Mouse (Mus musculus) liver, embryonic 12.5 days (tissue): Measurements from ENCODE around the gene Rgs16. TPM values are rescaled to one million over a fixed set of nuclear protein-coding genes. Genes with fewer than 3 reads are reported as not detected.

Experiments
- ATAC-seq: fragments of 200-750 bp; cut with Nextera tagmentation; 2 replicates; pipeline ENCODE4 v1.8.0; 2017; ENCODE audit warnings: moderate number of reproducible peaks, mild to moderate bottlenecking, moderate library complexity
- H3K27ac ChIP-seq: fragments of 300-500 bp; sonication (generic); 2 replicates; pipeline ENCODE4 v1.5.1; 2016; ENCODE audit warnings: mild to moderate bottlenecking
- H3K27me3 ChIP-seq: fragments of 300-500 bp; sonication (generic); replicated peaks from 2 replicates; pipeline ENCODE4 v1.6.1; 2016; ENCODE audit warnings: mild to moderate bottlenecking, moderate library complexity
- H3K36me3 ChIP-seq: fragments of 300-500 bp; sonication (generic); 2 replicates; pipeline ENCODE4 v1.6.1; 2016; ENCODE audit warnings: mild to moderate bottlenecking, moderate library complexity
- H3K4me1 ChIP-seq: fragments of 300-500 bp; sonication (generic); 2 replicates; pipeline ENCODE4 v1.6.1; 2016
- H3K4me2 ChIP-seq: fragments of 300-500 bp; sonication (generic); 2 replicates; pipeline ENCODE4 v1.6.1; 2016; ENCODE audit warnings: mild to moderate bottlenecking, moderate library complexity
- H3K4me3 ChIP-seq: fragments of 300-500 bp; sonication (generic); 2 replicates; pipeline ENCODE4 v1.5.1; 2016; ENCODE audit warnings: mild to moderate bottlenecking, moderate library complexity
- H3K9ac ChIP-seq: fragments of 300-500 bp; sonication (generic); 2 replicates; pipeline ENCODE4 v1.6.1; 2016; ENCODE audit warnings: mild to moderate bottlenecking, moderate library complexity
- H3K9me3 ChIP-seq: fragments of 300-500 bp; sonication (generic); replicated peaks from 2 replicates; pipeline ENCODE4 v1.6.1; 2016; ENCODE audit warnings: mild to moderate bottlenecking, moderate library complexity
- WGBS: fragments of 180-500 bp; shearing (Covaris S2); methylation state at CpG from one replicate; pipeline ENCODE4 v1.1.7; 2016; ENCODE audit not compliant: insufficient replicate concordance; 5-methylcytosine and 5-hydroxymethylcytosine counted together
- polyA plus RNA-seq: library from polyadenylated mRNA; unstranded; fragments of >200 nt; fragmentation: Nextera tagmentation; extraction: Ambion mirVana; gene quantifications from 2 replicates; pipeline ENCODE4 v1.2.1, GENCODE M21; 2016

Gene Rgs16
- polyA plus RNA-seq: 0.57 and 0.81 TPM in 2 replicates

DNA sequence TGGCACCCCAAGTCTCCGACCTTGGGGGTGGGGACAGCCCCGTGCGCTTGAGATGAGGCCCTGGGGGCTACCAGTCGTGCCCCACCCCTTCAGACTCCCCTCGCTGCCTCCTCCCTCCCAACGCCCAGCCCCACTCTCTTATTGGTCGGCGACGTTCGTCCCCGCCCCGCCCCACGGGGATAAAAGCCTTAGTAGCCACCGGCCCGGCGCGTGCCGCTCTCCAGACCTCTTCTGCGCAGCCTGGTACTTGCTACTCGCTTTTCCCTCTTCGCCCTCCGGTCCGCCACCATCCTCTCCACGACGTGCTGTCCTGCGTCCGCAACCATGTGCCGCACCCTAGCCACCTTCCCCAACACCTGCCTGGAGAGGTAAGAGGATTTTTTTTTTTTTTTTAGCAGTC lies at the start of gene Rgs16:
Rgs16 (plus strand) TSS at position 205 of the 400 bp plus-strand sequence.
- Histone ChIP-seq H3K4me1 (0 out of 2 replicates have a peak, but pooled peaks cover 5% of the 10 kb centered on the region), H3K9ac (no peak within 1 kb of the TSS), H3K27ac (no peak within 1 kb of the TSS), H3K4me3 (peak within 1 kb of the TSS; percentile 28), H3K36me3 (no peaks in the 10 kb centered on the region), H3K27me3 (peaks cover 68% of the 10 kb centered on the region), H3K9me3 (no peaks in the 10 kb centered on the region), H3K4me2 (peak within 1 kb of the TSS; percentile 56)
- ATAC-seq: peak; percentile 45; the same call in 1 of the 2 replicates
- under 1% methylated on average over 27 of the region's 28 CpGs for WGBS

DNA sequence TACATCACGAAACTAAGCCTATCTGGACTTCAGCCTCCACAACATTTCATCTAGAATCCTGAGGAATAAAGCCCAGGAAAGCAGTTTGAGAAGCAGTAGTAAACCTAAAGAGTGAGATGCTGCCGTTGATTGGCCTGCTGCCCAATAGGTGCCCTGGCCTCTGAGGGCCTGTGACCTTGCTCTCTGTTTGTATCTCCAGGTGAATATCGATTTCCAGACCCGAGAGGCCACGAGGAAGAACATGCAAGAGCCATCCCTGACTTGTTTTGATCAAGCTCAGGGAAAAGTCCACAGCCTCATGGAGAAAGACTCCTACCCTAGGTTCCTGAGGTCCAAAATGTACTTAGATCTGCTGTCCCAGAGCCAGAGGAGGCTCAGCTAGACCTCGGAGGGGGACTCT lies 47.6 kb upstream of the Rgs16 start:
- no peaks in the 10 kb centered on the region for H3K9me3 ChIP-seq
- H3K4me2 ChIP-seq: no peak overlapping the region
- H3K4me3 ChIP-seq: no peak overlapping the region
- WGBS: 57% methylated on average over 6 of the region's 6 CpGs
- no peaks in the 10 kb centered on the region for H3K36me3 ChIP-seq
- no peak overlapping the region for H3K27ac ChIP-seq
- no peaks in the 10 kb centered on the region for H3K27me3 ChIP-seq
- ATAC-seq: no peak
- H3K9ac ChIP-seq: no peak overlapping the region
- H3K4me1 ChIP-seq: no peaks in the 10 kb centered on the region

DNA sequence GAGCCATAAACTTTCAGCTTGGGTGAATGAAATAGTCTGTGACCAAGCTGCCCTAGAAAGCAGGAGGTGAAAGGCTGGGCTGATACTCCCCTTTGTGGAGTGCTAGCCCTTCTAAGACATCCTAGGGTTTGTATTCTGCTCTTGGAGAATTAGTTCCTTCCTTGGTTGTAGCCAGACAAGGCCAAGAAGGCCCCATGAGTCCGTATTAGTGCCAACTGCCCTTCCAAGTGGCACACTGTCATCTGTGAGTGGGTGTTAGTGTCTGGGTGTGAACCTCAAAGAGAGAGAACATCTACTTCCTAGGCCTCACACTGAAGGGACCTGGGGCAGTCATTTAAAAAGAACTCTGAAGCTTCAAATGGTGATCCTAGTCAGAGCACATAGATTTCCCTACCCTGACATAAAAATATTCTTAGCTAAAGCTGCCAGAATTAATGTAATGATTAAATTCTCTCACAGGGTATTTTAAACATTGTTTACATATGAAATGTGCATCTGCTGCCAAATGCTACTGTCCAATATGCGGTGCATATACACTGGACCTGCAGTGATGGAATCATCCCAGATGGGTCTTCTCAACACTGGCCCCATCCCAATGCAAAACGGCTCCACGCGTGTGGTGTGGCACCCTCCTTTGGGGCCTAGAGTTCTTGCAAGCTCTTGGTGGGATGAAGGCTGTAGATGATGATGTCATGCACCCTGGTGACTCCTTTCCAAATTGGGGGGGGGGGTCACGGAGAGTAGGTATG lies 45.6 kb upstream of the Rgs16 start:
- Histone ChIP-seq H3K36me3 (no peaks in the 10 kb centered on the region), H3K9ac (no peak overlapping the region), H3K27ac (no peak overlapping the region), H3K4me1 (no peaks in the 10 kb centered on the region), H3K4me3 (no peak overlapping the region), H3K9me3 (no peaks in the 10 kb centered on the region), H3K27me3 (no peaks in the 10 kb centered on the region), H3K4me2 (no peak overlapping the region)
- no peak for ATAC-seq
- WGBS: 75% methylated on average over 6 of the region's 6 CpGs

DNA sequence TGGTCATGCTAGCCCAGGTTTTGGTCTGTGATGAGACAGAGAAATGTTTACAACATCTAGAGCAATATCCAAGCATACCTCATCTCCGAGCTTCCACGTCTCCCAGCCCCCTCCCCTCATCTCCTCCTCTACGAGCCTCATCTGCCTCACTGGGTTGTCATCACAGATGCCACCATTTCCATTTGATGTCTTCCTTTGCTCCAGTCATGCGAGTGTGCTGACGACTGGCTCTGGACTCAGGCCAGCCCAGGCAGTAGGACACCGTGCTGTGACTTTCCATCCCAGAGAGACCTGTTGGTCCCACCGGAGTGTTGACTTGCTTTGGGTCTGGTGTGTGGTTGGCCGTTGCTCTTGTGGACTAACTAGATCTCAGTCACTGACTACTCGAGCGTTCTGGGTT lies 44.8 kb upstream of the Rgs16 start:
- no peaks in the 10 kb centered on the region for H3K9me3 ChIP-seq
- whole genome bisulfite sequencing: 76% methylated on average over 10 of the region's 10 CpGs

DNA sequence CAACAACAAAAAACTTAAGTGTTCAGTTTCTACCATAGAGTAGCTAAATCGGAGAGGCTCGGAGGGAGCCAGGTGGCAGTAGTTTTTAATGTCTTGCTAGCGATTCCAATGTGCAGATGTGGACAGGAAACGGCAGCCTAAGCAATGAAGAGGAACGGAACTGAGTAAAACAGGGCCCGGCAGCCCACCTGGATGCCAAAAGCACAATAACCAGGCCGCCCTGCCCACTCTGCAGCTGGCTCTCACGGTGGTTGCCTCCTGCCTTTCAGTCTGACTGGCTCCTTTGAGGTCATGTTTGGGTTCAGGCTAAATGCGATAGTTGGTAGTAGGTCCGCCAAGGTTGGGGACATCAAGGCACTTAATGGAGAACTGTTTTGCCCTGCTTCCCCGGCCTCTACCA lies 44.1 kb upstream of the Rgs16 start:
- no peaks in the 10 kb centered on the region for H3K36me3 ChIP-seq
- ATAC-seq: no peak
- no peaks in the 10 kb centered on the region for H3K27me3 ChIP-seq
- no peak overlapping the region for H3K9ac ChIP-seq
- 79% methylated on average over 11 of the region's 11 CpGs for WGBS
- H3K4me1 ChIP-seq: no peaks in the 10 kb centered on the region
- no peak overlapping the region for H3K27ac ChIP-seq
- no peak overlapping the region for H3K4me2 ChIP-seq
- no peak overlapping the region for H3K4me3 ChIP-seq
- no peaks in the 10 kb centered on the region for H3K9me3 ChIP-seq

More for the DNA sequence above, 44.8 kb upstream of the Rgs16 start:
- no peak for ATAC-seq
- H3K4me3 ChIP-seq: no peak overlapping the region
- no peaks in the 10 kb centered on the region for H3K27me3 ChIP-seq
- H3K36me3 ChIP-seq: no peaks in the 10 kb centered on the region
- H3K4me1 ChIP-seq: no peaks in the 10 kb centered on the region
- no peak overlapping the region for H3K4me2 ChIP-seq
- H3K9ac ChIP-seq: no peak overlapping the region
- H3K27ac ChIP-seq: no peak overlapping the region

DNA sequence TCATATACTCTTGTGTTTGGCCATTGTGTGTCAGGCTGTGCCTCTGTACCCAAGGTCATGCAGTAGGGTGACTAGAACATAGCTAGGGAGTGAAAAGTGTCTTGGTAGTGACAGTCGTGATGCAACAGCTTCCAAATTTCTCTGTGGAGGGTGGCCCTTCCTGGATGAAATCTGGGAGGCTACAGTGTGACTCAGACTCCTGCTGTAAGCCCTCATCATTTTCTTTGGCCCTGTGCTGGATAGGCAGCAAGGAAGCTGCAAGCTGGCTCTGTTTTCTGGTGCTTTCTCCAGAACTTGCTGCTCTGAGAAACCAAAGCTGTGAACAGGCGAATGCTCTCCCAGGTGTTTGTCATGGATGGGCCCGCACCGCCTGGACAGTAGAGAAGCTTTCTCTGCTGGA lies 43.6 kb upstream of the Rgs16 start:
- Histone ChIP-seq H3K27ac (no peak overlapping the region), H3K9me3 (no peaks in the 10 kb centered on the region), H3K4me1 (no peaks in the 10 kb centered on the region), H3K36me3 (no peaks in the 10 kb centered on the region), H3K4me3 (no peak overlapping the region), H3K27me3 (no peaks in the 10 kb centered on the region), H3K4me2 (no peak overlapping the region), H3K9ac (no peak overlapping the region)
- 80% methylated on average over 4 of the region's 4 CpGs for WGBS
- no peak for ATAC-seq

DNA sequence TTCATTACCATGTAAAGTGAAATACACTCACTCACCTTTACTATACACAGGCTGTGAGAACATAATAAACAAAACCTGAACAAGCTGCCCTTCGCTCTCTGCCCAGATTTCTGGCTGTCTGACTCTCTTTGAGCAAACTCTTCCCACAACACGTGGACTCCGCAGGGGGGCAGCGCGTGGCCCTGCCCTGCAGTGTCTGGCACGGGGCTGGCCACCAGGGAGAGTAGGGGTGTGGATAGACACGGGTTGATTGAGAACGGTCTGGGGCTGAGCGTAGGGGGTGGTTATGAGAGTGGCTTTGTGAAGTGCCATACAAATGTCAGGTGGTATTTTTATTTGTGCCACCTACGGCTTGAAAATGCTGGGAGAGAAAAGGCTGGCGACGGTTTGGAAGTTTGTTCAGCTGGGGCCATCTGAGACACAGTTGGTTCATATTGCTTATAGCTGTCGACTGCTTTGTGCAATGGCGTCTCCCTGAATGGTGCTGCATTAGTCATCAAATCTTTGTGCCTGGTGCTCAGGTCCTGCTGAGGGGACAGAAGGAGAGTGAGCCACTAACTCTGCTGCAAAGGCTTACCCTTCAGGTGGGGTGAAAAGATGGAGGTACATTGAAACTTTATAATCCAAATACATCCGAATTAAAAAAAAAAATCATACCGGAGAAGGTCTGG lies 42.4 kb upstream of the Rgs16 start:
- Histone ChIP-seq H3K9ac (no peak overlapping the region), H3K27ac (no peak overlapping the region), H3K9me3 (no peaks in the 10 kb centered on the region), H3K4me1 (no peaks in the 10 kb centered on the region), H3K4me3 (no peak overlapping the region), H3K27me3 (no peaks in the 10 kb centered on the region), H3K36me3 (no peaks in the 10 kb centered on the region), H3K4me2 (no peak overlapping the region)
- ATAC-seq: 0 out of 2 replicates have a peak, but pooled peaks have one; percentile 49
- 70% methylated on average over 16 of the region's 16 CpGs for WGBS

DNA sequence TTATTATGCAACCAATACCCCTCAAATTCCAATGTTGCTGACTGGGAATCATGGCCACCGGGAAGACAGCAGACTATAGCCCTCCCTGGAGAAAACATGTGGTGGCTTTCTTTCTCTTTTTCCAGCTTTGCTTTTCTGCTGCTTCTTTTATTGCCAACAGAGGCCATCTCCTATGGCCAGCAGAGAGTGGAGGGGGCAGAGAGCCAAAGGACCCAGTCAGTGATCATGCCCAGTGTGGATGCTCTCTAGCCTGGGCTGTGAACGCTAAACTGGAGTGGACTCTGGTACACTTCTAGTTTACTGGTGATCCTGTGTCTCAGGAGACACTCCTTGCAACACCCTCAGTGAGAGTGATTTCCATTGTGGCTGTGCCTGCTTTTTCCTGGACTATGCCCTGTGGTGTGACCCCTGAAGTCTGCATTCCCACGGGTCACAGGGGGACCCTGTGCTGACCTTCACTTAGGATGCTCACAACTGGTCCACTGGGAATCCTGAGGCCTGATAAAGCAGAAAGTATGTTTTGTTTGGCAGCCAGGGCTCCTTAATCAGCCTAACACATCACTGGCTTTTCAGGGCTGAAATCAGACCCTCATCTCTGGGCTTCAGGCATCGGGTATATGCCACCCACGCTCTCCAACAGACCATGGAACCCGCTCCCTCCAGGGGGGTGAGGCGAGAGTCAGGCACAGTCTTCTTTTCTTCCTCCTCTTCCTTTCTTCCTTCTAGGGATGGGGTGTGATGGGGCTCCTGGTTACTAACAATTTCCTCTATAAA lies 41.7 kb upstream of the Rgs16 start:
- H3K9me3 ChIP-seq: no peaks in the 10 kb centered on the region
- 0 out of 2 replicates have a peak, but pooled peaks cover 4% of the 10 kb centered on the region for H3K27me3 ChIP-seq
- ATAC-seq: no peak
- 66% methylated on average over 7 of the region's 7 CpGs for WGBS
- no peak overlapping the region for H3K9ac ChIP-seq
- no peak overlapping the region for H3K4me3 ChIP-seq
- no peaks in the 10 kb centered on the region for H3K4me1 ChIP-seq
- no peaks in the 10 kb centered on the region for H3K36me3 ChIP-seq
- no peak overlapping the region for H3K4me2 ChIP-seq
- H3K27ac ChIP-seq: no peak overlapping the region

DNA sequence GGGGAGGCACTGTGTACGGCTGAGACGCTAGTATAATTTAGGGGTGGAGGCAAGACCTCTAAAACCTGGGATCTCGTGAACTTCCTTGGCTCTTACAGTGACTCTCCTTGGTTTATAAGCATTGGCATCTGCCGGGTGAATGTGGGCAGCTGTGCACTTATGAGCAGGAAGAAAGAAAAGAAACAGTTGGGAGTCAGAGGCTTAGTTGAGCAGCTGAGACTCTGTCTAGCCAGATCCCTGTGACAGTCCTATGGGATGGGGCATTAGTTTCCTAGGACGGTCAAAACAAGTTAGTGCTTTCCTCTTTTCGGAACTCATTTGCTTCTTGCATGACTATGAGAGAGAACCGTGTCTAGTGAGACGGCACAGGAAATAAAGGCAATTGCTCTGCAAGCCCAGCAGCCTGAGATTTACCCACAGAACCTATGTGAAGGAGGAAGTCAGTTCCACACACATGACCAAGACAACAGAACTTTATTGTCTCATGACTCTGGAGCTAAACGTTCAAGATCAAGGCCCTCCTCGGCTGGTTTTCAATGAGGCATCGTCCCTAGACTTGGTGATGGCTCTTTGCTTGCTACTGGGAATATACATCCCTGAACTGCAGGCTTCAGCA lies 39.6 kb upstream of the Rgs16 start:
- H3K4me3 ChIP-seq: no peak overlapping the region
- ATAC-seq: no peak
- H3K4me1 ChIP-seq: no peaks in the 10 kb centered on the region
- no peaks in the 10 kb centered on the region for H3K9me3 ChIP-seq
- no peak overlapping the region for H3K4me2 ChIP-seq
- WGBS: 50% methylated on average over 11 of the region's 11 CpGs
- no peaks in the 10 kb centered on the region for H3K36me3 ChIP-seq
- no peak overlapping the region for H3K9ac ChIP-seq
- H3K27ac ChIP-seq: no peak overlapping the region
- H3K27me3 ChIP-seq: peaks cover 15% of the 10 kb centered on the region; the same call in 1 of the 2 replicates

DNA sequence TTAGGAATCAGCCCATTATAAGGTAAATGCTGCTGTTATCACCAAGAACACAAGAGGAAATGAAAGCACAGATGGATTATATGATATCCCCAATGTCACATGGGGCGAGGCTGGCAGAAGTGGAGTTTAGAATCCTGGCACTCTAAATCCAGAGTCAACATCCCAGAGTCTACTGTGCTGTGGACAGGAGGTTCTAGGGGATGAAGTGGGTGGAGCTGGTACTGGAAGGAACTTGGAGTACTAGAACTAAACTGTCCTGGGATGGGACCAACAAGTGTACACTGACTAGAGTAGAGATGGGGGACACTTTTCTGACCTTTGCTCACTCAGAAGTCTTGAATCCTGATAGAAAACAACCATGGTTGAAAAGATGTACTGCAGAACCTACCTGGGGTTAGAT lies 38.7 kb upstream of the Rgs16 start:
- Histone ChIP-seq H3K4me2 (no peak overlapping the region), H3K27me3 (peaks cover 15% of the 10 kb centered on the region; the same call in 1 of the 2 replicates), H3K4me1 (no peaks in the 10 kb centered on the region), H3K27ac (no peak overlapping the region), H3K9me3 (no peaks in the 10 kb centered on the region), H3K9ac (no peak overlapping the region), H3K4me3 (no peak overlapping the region), H3K36me3 (no peaks in the 10 kb centered on the region)
- 52% methylated on average over 1 of the region's 1 CpGs for WGBS
- ATAC-seq: no peak

DNA sequence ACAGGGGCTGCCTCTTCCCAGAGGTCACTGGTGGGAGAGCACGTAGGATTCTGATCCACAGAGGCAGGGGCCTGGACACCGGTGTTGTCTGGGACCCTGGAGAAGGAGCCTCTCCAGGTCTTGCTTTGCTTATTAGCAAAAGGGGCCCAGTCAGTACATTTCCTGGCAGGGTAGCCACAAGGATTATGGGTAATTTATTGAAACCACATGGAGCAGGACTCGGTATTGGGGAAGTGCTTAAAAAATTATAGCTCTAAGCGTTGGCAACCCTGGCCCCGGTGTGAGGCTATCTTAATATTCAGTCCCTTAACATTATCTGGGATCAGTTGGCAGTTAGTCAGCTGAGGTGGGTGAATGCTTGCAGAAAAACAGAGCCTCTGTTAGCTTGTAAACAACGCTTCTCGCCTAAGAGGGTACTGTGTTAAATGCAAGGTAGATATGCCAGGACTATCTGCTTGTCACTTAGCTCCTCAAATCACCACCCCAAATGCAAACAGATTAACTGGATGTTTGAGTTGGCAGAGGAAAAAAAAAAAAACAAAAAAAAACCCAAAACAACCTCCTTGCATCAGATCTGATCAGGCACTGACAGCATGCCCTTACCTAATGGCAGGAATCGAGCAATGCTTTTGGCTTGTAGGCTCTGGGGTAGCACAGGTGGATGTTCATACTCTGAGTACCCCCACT lies 37.8 kb upstream of the Rgs16 start:
- Histone ChIP-seq H3K9ac (no peak overlapping the region), H3K9me3 (no peaks in the 10 kb centered on the region), H3K27ac (no peak overlapping the region), H3K4me1 (no peaks in the 10 kb centered on the region), H3K4me2 (no peak overlapping the region), H3K36me3 (no peaks in the 10 kb centered on the region), H3K4me3 (no peak overlapping the region), H3K27me3 (peaks cover 15% of the 10 kb centered on the region; the same call in 1 of the 2 replicates)
- ATAC-seq: no peak
- 63% methylated on average over 8 of the region's 8 CpGs for WGBS
